Comparison of ENCODE assay signal across 8 mouse cellular contexts in the genomic region with DNA sequence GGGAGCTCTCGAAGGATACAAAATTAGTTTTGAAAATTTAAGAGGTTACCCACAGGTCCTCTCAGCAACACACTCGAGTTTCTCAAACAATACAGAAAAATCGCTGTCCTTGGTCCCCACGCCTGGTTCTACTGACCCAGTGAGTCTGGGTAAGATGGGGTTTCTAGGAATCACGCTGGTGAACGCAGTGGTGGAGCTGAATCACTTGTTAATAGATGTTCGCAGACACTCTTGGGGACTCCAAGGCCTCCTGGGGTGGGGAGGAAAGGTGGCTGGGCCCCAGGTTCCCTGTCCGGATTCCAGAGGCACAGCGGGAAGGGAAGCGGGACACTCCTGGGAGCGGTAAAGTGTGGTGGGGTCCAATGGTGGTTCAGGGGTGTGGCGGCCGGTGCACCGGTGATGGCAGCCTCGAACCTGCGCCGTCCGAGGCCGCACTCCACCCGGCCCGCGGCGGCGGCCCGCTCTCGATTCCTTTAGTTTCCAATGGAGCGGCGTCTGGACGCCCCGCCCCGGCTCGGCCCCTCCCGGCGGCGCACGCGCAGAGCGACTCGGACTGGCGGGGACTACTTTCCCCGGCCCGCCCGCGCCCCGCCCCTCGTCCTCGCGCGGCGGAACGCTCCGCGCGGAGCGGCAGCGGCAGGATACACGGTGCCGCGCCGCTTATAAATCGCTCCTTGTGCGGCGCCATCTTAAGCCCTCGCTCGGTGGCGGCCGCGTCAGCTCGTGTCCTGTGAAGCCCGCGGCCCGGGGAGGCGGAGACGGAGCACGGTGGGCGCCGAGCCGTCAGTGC. TPM values are rescaled to one million over a fixed set of nuclear protein-coding genes. Genes with fewer than 3 reads are reported as not detected.
DNase-seq lines count a peak whose midpoint lies in the region; ATAC-seq lines count a peak whose summit lies in the region.

No protein-coding gene starts in this region.

- DNase-seq in adrenal gland, postnatal 10 days, result peak; percentile 99
- DNase-seq in embryo, embryonic 9.5 days (ENCODE audit: extremely low spot score), result peak; percentile 97
- DNase-seq in gastrocnemius, postnatal 4 days (ENCODE audit: low spot score in 2 of 2), result peak; percentile 97 to 98
- DNase-seq in left cerebral cortex, postnatal 36 days (ENCODE audit: low spot score in 2 of 2), result peak; percentile 96 to 97
- peak; percentile 100 for DNase-seq in midbrain, embryonic 11.5 days (ENCODE audit: low spot score, missing footprints)
- DNase-seq in right cerebral cortex, postnatal 4 days, result peak; percentile 98
- DNase-seq in yolk sac, embryonic 10.5 days (ENCODE audit: low spot score), result peak; percentile 93

- WGBS in intestine, embryonic 16.5 days, result 6% methylated on average over 74 of the region's 78 CpGs
- 7% methylated on average over 58 of the region's 78 CpGs for WGBS in midbrain, embryonic 11.5 days

- H3K27me3 ChIP-seq in intestine, embryonic 16.5 days (replicated peaks; ENCODE audit: control insufficient read depth, insufficient read depth, low read length), result no peaks in the 10 kb centered on the region
- H3K27me3 ChIP-seq in midbrain, embryonic 11.5 days (ENCODE audit: control insufficient read depth, insufficient read depth, low read length), result no peaks in the 10 kb centered on the region

- H3K9me3 ChIP-seq in intestine, embryonic 16.5 days (ENCODE audit: control insufficient read depth, low read length), result no peaks in the 10 kb centered on the region
- H3K9me3 ChIP-seq in midbrain, embryonic 11.5 days (ENCODE audit: control insufficient read depth, low read length), result no peaks in the 10 kb centered on the region

- intact Hi-C loops in left cerebral cortex, postnatal 36 days (cut with DNase I), result loop anchor here (2.0 to 5.0 kb wide), 2 partner anchors 51 to 64 kb away; no protein-coding TSS in a partner anchor

- peaks cover 21% of the 10 kb centered on the region for H3K4me1 ChIP-seq in intestine, embryonic 16.5 days (ENCODE audit: control insufficient read depth, insufficient read depth, low read length)
- peaks cover 39% of the 10 kb centered on the region for H3K4me1 ChIP-seq in midbrain, embryonic 11.5 days (ENCODE audit: control insufficient read depth, insufficient read depth, low read length)

- peak; percentile 88 for ATAC-seq in intestine, embryonic 16.5 days
- peak; percentile 87 for ATAC-seq in midbrain, embryonic 11.5 days (ENCODE audit: low FRiP score)

- peak overlapping the region; percentile 98 for H3K9ac ChIP-seq in intestine, embryonic 16.5 days (ENCODE audit: low read depth, low read length)
- peak overlapping the region; percentile 85 for H3K9ac ChIP-seq in midbrain, embryonic 11.5 days (ENCODE audit: low read length)

- H3K36me3 ChIP-seq in intestine, embryonic 16.5 days (ENCODE audit: control insufficient read depth, insufficient read depth, low read length), result no peaks in the 10 kb centered on the region
- 0 out of 2 replicates have a peak, but pooled peaks cover 3% of the 10 kb centered on the region for H3K36me3 ChIP-seq in midbrain, embryonic 11.5 days (ENCODE audit: control insufficient read depth, insufficient read depth, low read length)

- peak overlapping the region; percentile 96 for H3K27ac ChIP-seq in intestine, embryonic 16.5 days (ENCODE audit: low read length)
- H3K27ac ChIP-seq in midbrain, embryonic 11.5 days (ENCODE audit: low read depth, low read length), result peak overlapping the region; percentile 89

- peak overlapping the region; percentile 43 for H3K4me2 ChIP-seq in intestine, embryonic 16.5 days (ENCODE audit: low read depth, low read length)
- H3K4me2 ChIP-seq in midbrain, embryonic 11.5 days, result peak overlapping the region; percentile 91; the same call in 1 of the 2 replicates

- H3K4me3 ChIP-seq in intestine, embryonic 16.5 days (ENCODE audit: low read length), result peak overlapping the region; percentile 77
- peak overlapping the region; percentile 95 for H3K4me3 ChIP-seq in midbrain, embryonic 11.5 days (ENCODE audit: low read depth, low read length)

RNA-seq across cellular contexts. Expression of a gene that starts 4.0 kb away (rescaled TPM):
- 100 to 1,000 TPM; 638 to 649 TPM for total RNA-seq in adrenal gland, postnatal 10 days (2021)
- 100 to 1,000 TPM; 434 to 436 TPM for total RNA-seq in gastrocnemius, postnatal 4 days (2021)
- polyA plus RNA-seq in intestine, embryonic 16.5 days (2015; fragmentation: Nextera tagmentation; extraction: Ambion mirVana), result 448 and 454 TPM in 2 replicates
- 100 to 1,000 TPM; 487 to 491 TPM for total RNA-seq in left cerebral cortex, postnatal 36 days (2021)
- 999 and 1,044 TPM in 2 replicates for polyA plus RNA-seq in midbrain, embryonic 11.5 days (2014; fragmentation: Nextera tagmentation; extraction: Ambion mirVana)

Comparison
In these comparisons a context has a peak if more than half of its experiments do, and no peak if none do; other contexts are left out.
1. Peak in every context shown above with its lines: DNase-seq, ATAC-seq, H3K4me3 ChIP-seq and H3K27ac ChIP-seq.